Mouse (Mus musculus) induced T-regulatory cell, adult 2 months (primary cell): Measurements from ENCODE around the gene Plekhm3.

Experiments used
- DNase-seq: peaks from one replicate; pipeline ENCODE4 v3.0.0-alpha.2; 2012; ENCODE audit warnings: low read depth

Plekhm3 gene

GRCm38 (mm10) chr1:64875712-64876111 lies 80.9 kb downstream of the Plekhm3 start:
- no peak for DNase-seq

GRCm38 (mm10) chr1:64875156-64875555 lies 81.5 kb downstream of the Plekhm3 start:
- no peak for DNase-seq

GRCm38 (mm10) chr1:64871956-64872355 lies 84.7 kb downstream of the Plekhm3 start:
- DNase-seq: no peak

DNA sequence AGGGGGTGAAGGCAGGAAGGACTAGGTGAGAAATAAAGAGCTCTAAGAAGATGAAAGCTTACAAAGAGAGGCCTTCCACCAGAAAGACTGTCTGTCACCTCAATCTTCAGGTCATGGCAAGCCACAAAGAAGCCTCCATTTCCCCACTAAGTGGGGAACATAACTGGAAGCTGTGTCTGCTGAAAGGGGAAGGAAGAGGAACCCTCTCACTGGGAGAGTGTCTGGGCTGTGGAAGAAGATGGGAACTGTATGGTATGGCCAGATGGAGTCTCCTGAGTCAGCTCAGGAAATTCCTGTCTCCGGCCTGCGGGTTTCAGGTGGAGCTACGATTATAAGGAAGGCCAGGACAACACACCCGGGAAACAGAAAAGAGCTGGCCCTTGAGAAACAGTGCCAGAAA lies 88.9 kb downstream of the Plekhm3 start:
- DNase-seq: no peak

DNA sequence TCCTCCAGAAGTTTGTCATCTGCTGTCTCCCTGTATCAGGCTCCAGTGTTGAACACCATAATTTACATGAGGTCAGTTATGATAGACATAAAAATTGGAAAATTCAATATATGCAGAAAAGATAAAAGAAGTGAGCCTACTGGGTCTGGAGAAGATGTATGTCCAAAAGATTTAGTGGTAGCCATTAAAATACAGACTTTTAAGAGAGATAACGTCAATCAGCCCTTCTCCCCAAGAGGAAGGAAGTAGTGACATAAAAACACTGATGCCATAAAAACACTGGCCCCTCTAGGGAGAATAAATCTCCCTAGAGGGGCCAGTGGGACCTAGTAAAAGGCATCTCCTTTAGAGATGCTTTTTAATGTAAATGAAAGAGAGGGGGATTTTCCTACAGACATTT lies 90.5 kb downstream of the Plekhm3 start:
- no peak for DNase-seq

- no peak for DNase-seq
Observed at GRCm38 (mm10) chr1:64860235-64860920, 96.2 kb downstream of the Plekhm3 start.

DNA sequence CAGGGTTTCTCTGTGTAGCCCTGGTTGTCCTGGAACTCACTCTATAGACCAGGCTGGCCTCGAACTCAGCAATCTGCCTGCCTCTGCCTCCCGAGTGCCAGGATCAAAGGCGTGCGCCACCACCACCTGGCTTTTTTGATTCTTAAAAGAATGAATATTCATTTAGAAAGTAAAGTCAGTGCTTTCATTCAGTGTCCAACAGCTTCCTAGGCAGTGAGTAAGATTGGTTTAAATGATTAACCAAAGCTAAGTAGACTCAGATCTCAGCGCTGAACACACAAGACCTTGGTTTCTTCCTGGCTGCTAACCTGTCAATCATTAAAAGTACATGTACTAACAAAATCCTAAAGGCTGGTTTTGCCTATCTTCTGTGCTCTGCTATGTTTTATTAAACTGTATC lies 96.8 kb downstream of the Plekhm3 start:
- DNase-seq: no peak

GRCm38 (mm10) chr1:64854835-64855234 lies 101.8 kb downstream of the Plekhm3 start:
- no peak for DNase-seq

DNA sequence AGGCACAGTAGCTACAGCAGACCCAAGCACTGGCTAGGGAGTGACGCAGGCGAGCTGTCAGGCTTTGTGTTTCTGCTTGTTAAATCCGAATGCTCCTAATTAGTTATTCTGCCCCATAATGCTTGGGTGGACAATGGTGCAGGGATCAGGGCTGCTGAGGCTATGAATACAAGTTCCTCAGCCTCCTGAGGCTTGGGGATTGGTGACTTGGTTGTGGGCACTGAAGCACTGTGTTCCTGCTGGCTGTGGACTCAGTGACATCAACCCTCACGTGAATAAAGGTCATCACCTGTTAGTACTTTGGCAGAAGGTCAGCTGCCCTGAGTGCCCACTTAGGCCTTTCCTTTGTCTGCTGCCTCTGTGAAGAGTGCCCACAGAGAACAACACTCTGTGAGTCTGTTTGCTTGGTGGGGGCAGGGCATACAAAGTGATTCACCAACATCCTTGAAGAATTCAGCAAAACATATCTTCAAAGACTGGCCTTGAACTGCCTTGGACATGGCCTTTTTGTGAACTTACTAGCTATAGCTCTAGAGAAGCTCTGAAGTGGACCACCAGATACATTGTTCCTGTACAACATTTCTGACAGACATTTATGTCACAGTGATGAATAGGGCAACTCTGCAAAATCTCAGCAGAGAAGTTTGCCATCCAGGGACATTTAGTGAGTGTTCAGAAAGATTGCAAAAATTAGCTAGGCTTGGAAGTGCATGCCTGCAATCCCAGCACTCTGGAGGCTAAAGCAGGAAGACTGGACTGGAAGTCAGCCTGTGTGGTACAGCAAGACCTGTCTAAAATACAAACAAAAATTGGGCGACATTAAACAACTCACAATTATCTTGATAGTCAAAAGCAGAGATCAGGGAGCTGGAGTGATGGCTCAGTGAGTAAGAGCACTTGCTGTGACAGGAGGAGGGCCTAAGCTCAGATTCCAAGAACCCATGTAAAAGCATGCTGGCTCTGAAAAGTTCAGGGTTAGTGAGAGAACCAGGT lies 102.6 kb downstream of the Plekhm3 start:
- DNase-seq: no peak

DNA sequence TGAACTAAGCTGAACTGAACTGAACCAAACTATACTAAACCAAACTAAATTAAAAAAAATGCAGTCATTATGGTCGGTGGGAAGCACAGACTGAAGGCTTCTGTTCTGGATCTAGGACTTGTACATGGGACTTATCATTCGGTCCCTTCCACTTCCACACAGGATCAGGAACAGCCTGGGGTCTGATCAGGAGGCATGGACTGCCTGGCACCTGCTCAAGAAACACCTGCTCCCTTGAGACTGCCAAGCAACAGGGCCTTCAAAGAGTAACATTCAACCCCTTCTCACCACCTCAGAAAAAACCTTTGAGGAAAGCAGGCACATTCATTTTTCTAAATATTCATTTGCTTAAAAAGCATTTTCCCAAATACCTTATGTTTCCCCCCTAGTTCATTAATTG lies 103.4 kb downstream of the Plekhm3 start:
- no peak for DNase-seq

GRCm38 (mm10) chr1:64852272-64852671 lies 104.4 kb downstream of the Plekhm3 start:
- no peak for DNase-seq

- DNase-seq: no peak
Observed at GRCm38 (mm10) chr1:64850345-64850744, 106.3 kb downstream of the Plekhm3 start.

GRCm38 (mm10) chr1:64848996-64849395 lies 107.6 kb downstream of the Plekhm3 start:
- DNase-seq: no peak

DNA sequence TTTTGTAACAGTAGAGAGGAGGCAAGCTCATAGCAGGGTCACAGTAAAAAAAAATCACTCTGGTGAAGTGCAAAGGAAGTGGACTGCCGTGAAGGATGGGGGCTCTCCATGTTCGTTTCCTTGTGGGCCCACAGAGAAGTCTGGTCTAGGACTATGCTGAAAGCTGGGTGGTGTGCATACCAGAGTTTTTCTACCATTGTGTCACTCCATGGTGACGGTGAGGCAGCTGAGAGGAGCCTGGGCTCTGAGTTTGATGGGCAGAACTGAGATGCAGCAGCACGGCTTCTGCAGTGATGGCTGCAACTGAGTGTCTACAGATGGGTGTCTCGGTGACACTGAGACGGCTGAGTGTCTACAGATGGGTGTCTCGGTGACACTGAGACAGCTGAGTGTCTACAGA lies 108.5 kb downstream of the Plekhm3 start:
- no peak for DNase-seq

GRCm38 (mm10) chr1:64847565-64847964 lies 109.1 kb downstream of the Plekhm3 start:
- no peak for DNase-seq

DNA sequence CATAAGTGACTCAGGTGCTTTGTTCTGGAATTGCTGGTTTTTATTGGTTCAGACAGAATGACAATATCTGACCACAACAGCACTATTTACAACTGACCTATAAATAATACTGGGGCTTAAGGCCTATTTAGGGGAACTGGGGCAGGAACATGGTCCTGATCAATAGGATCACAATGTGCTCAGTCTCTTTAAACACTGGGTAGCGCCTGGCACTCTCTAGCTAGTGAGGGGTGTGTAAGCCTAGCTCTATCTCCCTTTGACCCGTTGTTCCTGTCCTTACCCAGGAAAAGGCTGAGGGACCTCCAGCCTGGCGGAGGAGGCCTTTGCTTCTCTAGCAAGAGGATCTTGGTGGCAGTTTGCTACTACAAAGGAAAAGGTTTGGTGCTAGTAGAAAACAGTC lies 111.6 kb downstream of the Plekhm3 start:
- DNase-seq: no peak

GRCm38 (mm10) chr1:64843900-64844616 lies 112.6 kb downstream of the Plekhm3 start:
- DNase-seq: no peak

GRCm38 (mm10) chr1:64840930-64841329 lies 115.7 kb downstream of the Plekhm3 start:
- no peak for DNase-seq

DNA sequence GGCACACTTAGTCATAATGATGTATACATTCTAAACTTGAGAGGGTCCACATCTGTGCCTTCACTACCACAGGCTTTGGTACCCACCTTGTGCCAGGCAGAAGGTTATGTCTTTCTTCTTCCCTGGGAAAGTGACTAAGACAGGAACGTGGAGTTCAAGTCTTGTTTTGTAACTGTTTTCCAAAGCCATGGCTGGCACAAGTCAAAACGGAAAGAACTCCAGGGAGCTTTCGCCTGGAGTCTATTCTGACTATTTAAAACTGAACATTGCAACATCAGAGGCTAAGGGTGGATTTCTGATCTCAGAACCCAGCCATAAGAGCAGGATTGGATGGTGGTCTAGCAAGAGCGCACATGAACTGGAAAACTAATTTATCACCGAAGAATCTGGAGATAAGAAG lies 120.0 kb downstream of the Plekhm3 start:
- no peak for DNase-seq

- DNase-seq: no peak
Observed at GRCm38 (mm10) chr1:64836114-64836513, 120.5 kb downstream of the Plekhm3 start.

DNA sequence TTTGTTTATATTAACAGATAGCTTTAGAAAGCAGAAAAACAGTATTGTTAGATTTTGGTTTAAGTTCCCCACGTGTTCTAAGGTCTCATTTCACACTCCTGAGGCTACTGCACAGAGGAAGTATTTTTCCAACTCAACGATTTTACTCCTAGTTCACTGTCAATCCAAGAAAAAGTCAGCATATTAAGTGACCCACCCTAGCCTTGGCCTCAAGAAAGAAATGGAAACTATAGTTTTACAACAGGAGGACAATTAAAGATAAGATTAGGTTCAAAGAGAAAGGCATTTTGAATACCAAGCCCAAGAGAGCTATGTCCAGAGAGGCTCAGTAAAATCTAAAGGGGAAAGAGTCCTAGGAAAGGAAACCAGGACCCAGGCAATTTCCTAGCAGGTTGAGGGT lies 125.1 kb downstream of the Plekhm3 start:
- no peak for DNase-seq

DNA sequence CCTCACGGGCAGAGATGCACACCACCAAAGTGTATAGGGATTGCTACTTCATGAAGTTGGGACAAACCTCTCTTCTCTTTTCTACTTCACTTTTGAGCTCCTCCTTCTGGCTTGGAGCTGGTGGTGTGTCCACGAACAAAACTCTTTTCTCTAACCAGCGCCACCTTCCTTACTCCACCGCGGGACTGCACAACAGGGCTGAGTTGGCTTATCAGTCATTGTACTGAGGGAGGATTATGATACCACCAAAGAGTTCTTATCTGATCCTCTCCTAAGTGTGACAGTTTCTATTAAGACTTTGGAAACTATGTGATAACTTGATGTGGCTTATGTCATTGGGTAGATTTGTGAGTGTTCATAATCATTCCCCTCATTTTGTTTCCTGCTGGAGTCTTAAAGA lies 129.2 kb downstream of the Plekhm3 start:
- DNase-seq: no peak
